8 mouse cellular contexts compared by ENCODE assay signal in the genomic region with DNA sequence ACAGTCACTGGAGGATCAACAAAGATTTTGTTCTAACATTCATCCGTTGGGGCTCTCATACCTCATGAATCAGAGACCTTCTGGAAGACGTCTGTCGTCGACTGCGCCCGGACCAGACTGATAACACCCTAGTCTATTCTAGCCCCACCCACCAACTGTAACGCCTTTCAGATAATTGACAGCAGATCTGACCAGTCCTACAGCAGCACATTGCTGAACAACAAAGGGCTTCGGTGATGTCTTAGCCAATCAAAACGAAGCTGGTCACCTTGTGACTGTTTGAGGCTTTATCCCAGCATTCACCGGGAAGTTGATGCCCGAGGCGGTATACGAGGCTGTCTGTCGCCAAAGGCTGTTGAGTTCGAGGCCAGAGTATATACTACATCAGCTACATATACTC. TPM values are rescaled to one million over a fixed set of nuclear protein-coding genes. Genes with fewer than 3 reads are reported as not detected.
DNase-seq lines count a peak whose midpoint lies in the region; ATAC-seq and TF ChIP-seq lines count a peak whose summit lies in the region.

A gene (minus strand): TSS at position 119 of the 400 bp plus-strand sequence.

- 91% methylated on average over 15 of the region's 15 CpGs for WGBS in cerebellum, adult 2 months
- WGBS in forebrain, embryonic 14.5 days = 89% methylated on average over 15 of the region's 15 CpGs
- 87% methylated on average over 15 of the region's 15 CpGs for WGBS in hindbrain, embryonic 16.5 days
- WGBS in liver, postnatal 0 days (ENCODE audit: insufficient replicate concordance) = 74% methylated on average over 15 of the region's 15 CpGs

- no peak within 1 kb of the TSS for H3K27ac ChIP-seq in cerebellum, adult 2 months (ENCODE audit: insufficient read depth, low read length)
- no peak within 1 kb of the TSS for H3K27ac ChIP-seq in forebrain, embryonic 14.5 days (ENCODE audit: low read depth, low read length)
- no peak within 1 kb of the TSS for H3K27ac ChIP-seq in hindbrain, embryonic 16.5 days (ENCODE audit: low read depth, low read length)
- no peak within 1 kb of the TSS for H3K27ac ChIP-seq in liver, postnatal 0 days (ENCODE audit: low read depth)

- H3K9me3 ChIP-seq in forebrain, embryonic 14.5 days (replicated peaks; ENCODE audit: control insufficient read depth, low read length) = no peaks in the 10 kb centered on the region
- no peaks in the 10 kb centered on the region for H3K9me3 ChIP-seq in hindbrain, embryonic 16.5 days (ENCODE audit: control insufficient read depth, low read length)
- no peaks in the 10 kb centered on the region for H3K9me3 ChIP-seq in liver, postnatal 0 days (ENCODE audit: low read length)

- H3K9ac ChIP-seq in forebrain, embryonic 14.5 days (ENCODE audit: low read length) = no peak within 1 kb of the TSS
- H3K9ac ChIP-seq in hindbrain, embryonic 16.5 days (ENCODE audit: low read depth, low read length) = no peak within 1 kb of the TSS
- no peak within 1 kb of the TSS for H3K9ac ChIP-seq in liver, postnatal 0 days (replicated peaks)

- no peak for TF ChIP-seq POLR2A in cerebellum, adult 2 months (IDR thresholded peaks at IDR 0.05; ENCODE audit: borderline replicate concordance, insufficient read depth, low read length)

- no peak for DNase-seq in cerebellum, adult 2 months
- DNase-seq in cerebellum, postnatal 36 days = no peak
- DNase-seq in adrenal gland, adult 2 months = no peak
- no peak for DNase-seq in forebrain, embryonic 14.5 days (ENCODE audit: low spot score)
- peak; percentile 29 for DNase-seq in liver, postnatal 0 days
- no peak for DNase-seq in retina, postnatal 1 day
- DNase-seq in frontal cortex, postnatal 25 days (ENCODE audit: low spot score in 2 of 2) = no peak

- H3K4me2 ChIP-seq in forebrain, embryonic 14.5 days (ENCODE audit: low read length) = no peak within 1 kb of the TSS
- no peak within 1 kb of the TSS for H3K4me2 ChIP-seq in hindbrain, embryonic 16.5 days (ENCODE audit: low read length)
- no peak within 1 kb of the TSS; the same call in 1 of the 2 replicates for H3K4me2 ChIP-seq in liver, postnatal 0 days (ENCODE audit: low read depth, low read length)

- H3K27me3 ChIP-seq in cerebellum, adult 2 months (ENCODE audit: control insufficient read depth, insufficient read depth, low read length) = no peaks in the 10 kb centered on the region
- no peaks in the 10 kb centered on the region for H3K27me3 ChIP-seq in forebrain, embryonic 14.5 days (replicated peaks; ENCODE audit: control insufficient read depth, insufficient read depth, low read length)
- no peaks in the 10 kb centered on the region for H3K27me3 ChIP-seq in hindbrain, embryonic 16.5 days (replicated peaks; ENCODE audit: control insufficient read depth, insufficient read depth, low read length)
- no peaks in the 10 kb centered on the region for H3K27me3 ChIP-seq in liver, postnatal 0 days (ENCODE audit: insufficient read depth, low read length)

- H3K4me1 ChIP-seq in cerebellum, adult 2 months (ENCODE audit: control insufficient read depth, insufficient read depth, low read length) = no peaks in the 10 kb centered on the region
- H3K4me1 ChIP-seq in forebrain, embryonic 14.5 days (ENCODE audit: control insufficient read depth, insufficient read depth, low read length) = no peaks in the 10 kb centered on the region
- no peaks in the 10 kb centered on the region for H3K4me1 ChIP-seq in hindbrain, embryonic 16.5 days (ENCODE audit: control insufficient read depth, insufficient read depth, low read depth, low read length)
- H3K4me1 ChIP-seq in liver, postnatal 0 days (ENCODE audit: insufficient read depth) = no peaks in the 10 kb centered on the region

- ATAC-seq in forebrain, embryonic 14.5 days = no peak
- no peak for ATAC-seq in hindbrain, embryonic 16.5 days
- peak; percentile 82 for ATAC-seq in liver, postnatal 0 days

- no peaks in the 10 kb centered on the region for H3K36me3 ChIP-seq in forebrain, embryonic 14.5 days (ENCODE audit: control insufficient read depth, insufficient read depth, low read length)
- no peaks in the 10 kb centered on the region for H3K36me3 ChIP-seq in hindbrain, embryonic 16.5 days (ENCODE audit: control insufficient read depth, insufficient read depth, low read length)
- H3K36me3 ChIP-seq in liver, postnatal 0 days (replicated peaks; ENCODE audit: insufficient read depth, low read length) = no peaks in the 10 kb centered on the region

- no peak within 1 kb of the TSS for H3K4me3 ChIP-seq in cerebellum, adult 2 months (replicated peaks; ENCODE audit: insufficient read depth, low read depth, low read length)
- no peak within 1 kb of the TSS for H3K4me3 ChIP-seq in forebrain, embryonic 14.5 days (ENCODE audit: low read depth, low read length)
- H3K4me3 ChIP-seq in hindbrain, embryonic 16.5 days (ENCODE audit: low read length) = no peak within 1 kb of the TSS
- H3K4me3 ChIP-seq in liver, postnatal 0 days (ENCODE audit: low read depth, low read length) = no peak within 1 kb of the TSS

- TF ChIP-seq CTCF in cerebellum, adult 2 months (IDR thresholded peaks at IDR 0.05; ENCODE audit: borderline replicate concordance, insufficient read depth, low read depth, low read length) = no peak
- TF ChIP-seq CTCF in liver, postnatal 0 days (IDR thresholded peaks at IDR 0.05; ENCODE audit: low read depth) = no peak

- TF ChIP-seq EP300 in liver, postnatal 0 days (IDR thresholded peaks at IDR 0.05; ENCODE audit: low read depth) = no peak

RNA-seq across cellular contexts. Expression of the gene that starts here (rescaled TPM):
- 17.9 and 20.8 TPM in 2 replicates for polyA plus RNA-seq in cerebellum, adult 2 months (2012; rRNA removed)
- 10 to 100 TPM; 34.9 to 39.0 TPM for total RNA-seq in adrenal gland, adult 2 months (2021)
- 3.2 TPM in 2 replicates for polyA plus RNA-seq in adrenal gland, adult 2 months (2012; rRNA removed)
- 24.1 and 24.6 TPM in 2 replicates for polyA plus RNA-seq in forebrain, embryonic 14.5 days (2014; fragmentation: Nextera tagmentation; extraction: Ambion mirVana)
- polyA plus RNA-seq in hindbrain, embryonic 16.5 days (2015; fragmentation: Nextera tagmentation; extraction: Ambion mirVana) = 15.1 and 18.3 TPM in 2 replicates
- polyA plus RNA-seq in liver, postnatal 0 days (2015; fragmentation: Nextera tagmentation; extraction: Ambion mirVana) = 6.3 and 7.2 TPM in 2 replicates
